Mouse (Mus musculus) heart, postnatal 4 days (tissue): ENCODE results near the gene Olfr1347. TPM values are rescaled to one million over a fixed set of nuclear protein-coding genes. Genes with fewer than 3 reads are reported as not detected.
"Not testable (repeated sequence)": the region's sequence is repeated elsewhere in the genome, so short reads cannot be mapped to it uniquely, and the experiment has no call there.

ENCODE experiments used
- DNase-seq: peaks from one replicate; pipeline ENCODE4 v3.0.0; 2021
- total RNA-seq, 2 experiments: library from RNA; stranded (reverse); gene quantifications; 2 replicates each; pipeline ENCODE4 v1.2.3; 2021

Olfr1347 gene
- total RNA-seq = not detected

DNA sequence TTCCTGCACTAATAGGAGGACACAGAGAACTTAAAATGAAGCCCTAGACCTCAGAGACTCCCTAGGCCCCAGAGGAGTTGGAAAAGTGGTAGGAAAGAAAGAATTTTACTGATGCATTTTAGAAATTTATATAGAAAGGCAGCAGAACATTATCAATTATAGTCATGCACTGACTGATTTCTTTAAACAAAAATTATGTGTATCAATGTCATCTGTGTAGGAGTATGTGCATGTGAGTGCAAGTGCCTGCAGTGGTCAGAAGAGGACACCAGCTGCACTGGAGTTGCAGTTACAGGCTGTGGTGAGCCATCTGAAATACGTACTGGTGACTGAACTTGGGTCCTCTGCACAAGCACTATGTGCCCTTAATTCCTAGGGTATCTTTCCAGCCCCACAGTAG, at the start of gene Olfr1347:
Gene Olfr1347, minus strand, starts transcription at position 101 of the 400 bp plus-strand sequence.
- DNase-seq = no peak

DNA sequence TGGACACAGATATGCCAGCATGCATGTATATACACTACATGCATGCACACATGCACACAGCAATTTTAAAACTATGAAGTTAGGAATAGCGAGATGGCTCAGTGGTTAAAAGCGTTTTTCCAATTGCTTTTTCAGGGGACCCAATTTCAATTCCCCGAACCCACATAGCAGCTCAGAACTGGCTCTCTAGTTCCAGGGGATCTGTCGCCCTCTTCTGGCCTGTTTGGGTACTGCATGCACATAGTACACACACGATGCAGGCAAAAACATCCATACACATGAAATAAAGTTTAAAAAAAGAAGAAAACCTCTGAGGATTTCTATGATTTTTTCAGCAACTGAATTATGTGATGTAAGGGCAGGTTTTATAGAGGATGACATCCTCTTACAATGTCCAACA, 26.6 kb upstream of the Olfr1347 start:
- DNase-seq = no peak

DNA sequence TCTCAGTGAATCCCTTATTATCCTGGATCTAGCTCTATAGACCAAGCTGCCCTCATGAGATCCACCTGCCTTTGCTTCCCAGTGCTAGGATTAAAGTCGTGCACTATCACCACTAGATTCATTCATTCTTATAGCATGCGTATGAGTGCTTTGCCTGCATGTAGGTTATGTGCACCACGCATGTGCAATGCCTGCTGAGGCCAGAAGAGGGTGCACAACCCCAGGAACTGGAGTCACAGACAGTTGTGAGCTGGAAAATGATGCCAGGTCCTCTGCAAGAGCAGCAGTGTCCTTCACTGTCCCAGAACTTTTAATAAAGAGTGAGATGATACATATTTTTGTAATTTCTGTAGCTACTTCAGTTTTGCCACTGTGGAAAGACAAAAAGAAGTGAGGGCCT, 25.4 kb upstream of the Olfr1347 start:
- DNase-seq = no peak

DNA sequence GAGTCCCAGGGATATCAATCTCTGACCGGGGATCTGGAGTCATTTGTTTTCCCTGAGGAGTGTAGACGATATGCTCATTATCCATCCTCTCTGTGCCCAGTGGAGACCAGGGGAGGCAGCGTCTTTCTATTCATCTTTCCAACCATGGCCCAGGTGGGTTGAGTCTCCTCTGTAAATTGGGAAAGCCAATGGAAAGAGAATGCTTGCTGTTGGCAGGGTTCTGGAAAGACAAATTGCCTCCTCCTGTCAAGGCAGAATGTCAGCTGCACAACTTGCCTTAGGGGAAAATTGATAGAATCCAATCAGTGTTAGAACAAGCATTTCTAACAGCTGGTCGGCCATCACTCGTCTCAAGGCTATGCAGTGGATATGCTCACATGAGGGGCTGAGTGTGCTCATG, 23.3 kb upstream of the Olfr1347 start, which contains the start of gene Olfr1349:
Gene Olfr1349, minus strand, starts transcription at position 101 of the 400 bp plus-strand sequence.
- DNase-seq = no peak

DNA sequence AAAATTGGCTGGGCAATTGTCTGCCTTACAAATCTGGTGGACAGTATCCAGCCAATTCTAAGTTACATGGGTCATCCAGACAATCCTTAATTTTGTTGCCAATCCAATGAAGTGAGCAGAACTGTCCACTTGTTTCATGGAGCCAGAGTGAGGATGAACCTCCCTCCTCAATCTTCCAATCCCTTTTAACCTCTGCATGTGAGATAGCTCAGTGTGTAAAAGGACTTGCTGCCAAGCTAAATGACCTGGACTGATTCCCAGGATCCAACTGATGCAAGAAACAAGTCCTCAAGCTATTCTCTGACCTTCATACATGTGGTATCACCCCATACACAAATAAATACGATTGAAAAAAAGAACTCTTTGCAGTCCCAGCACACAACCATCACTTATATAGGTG, 22.1 kb upstream of the Olfr1347 start:
- DNase-seq = no peak

DNA sequence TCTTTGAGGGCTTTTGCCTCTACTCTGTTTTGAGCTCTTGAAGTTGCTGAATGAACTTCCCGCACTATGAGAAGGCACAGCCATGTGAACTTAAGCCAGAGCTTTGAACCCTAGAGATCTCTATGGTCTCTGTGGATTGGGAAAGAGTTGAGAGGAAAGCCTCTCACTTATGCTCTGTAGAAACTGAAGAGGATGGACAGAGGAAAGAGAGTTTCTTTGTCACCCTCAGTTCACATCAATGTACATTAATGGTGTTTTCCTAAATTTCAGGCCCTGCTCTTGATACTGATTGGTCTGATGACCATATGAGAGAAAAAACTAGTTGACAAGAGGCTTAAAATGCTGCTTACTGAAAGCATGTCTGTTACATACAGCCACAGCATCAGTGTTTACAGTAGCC, 9.1 kb upstream of the Olfr1347 start, which contains the start of gene Olfr1348:
Gene Olfr1348, minus strand, starts transcription at position 101 of the 400 bp plus-strand sequence.
- DNase-seq = no peak

DNA sequence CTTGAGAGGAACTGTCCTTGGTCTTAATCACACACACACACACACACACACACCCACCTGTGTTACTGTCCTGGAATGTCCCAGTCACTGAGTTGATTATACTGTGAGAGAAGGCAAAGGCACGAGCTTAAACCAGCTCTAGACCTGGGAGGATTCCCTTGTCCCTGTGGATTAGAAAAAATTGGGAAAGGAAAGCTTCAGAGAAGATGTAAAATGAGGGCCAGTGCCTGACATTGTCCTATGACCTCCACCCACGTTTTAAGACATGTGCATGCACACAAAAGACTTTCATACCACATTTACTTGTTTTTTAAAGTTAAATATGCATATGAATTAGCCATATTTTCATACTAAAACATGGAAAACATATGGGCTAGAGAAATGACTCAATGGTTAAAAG, 12.7 kb downstream of the Olfr1347 start, which contains the start of gene Olfr5:
Gene Olfr5, minus strand, starts transcription at position 101 of the 400 bp plus-strand sequence.
- DNase-seq = no peak

DNA sequence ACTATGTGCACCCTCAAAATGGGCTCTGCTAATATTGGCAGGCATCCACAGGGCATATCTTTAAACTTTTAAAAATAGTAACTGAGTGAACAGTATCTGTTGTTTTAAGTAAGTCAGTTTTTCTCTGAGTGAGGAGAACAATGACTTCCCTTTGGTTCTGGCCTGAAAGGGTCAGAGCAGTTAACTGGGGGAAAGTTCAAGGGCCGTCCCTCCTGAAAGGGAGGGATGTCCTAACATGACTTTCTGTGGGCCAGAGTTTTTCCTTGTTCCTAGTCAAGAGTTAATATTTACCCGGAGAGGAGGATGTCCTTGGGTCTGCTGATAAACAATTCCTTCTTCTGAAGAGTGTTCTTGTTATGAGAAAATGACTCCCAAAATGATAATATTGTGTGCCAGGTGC, 21.9 kb downstream of the Olfr1347 start:
- not testable (repeated sequence) for DNase-seq

DNA sequence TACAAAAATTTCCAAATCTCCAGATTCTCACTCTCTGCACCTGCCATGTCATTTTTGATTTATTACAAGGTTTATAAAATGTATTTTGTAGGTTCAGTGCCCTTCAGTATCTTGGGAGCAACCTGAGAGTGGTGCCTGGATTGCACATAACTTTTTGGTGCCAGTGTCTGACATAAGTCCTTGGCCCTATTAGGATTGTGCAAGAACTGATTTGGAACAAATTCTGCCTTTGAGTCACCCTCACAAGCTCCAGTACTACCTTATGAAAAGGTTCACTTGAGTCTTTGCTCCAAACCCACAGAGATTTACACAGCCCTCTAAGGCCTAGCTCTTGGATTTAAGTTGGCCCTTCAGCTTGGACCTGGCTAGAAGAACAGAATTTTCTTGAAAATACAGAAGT, 32.6 kb downstream of the Olfr1347 start, which contains the start of gene Olfr1346:
Gene Olfr1346, plus strand, starts transcription at position 151 of the 400 bp plus-strand sequence.
- no peak for DNase-seq

DNA sequence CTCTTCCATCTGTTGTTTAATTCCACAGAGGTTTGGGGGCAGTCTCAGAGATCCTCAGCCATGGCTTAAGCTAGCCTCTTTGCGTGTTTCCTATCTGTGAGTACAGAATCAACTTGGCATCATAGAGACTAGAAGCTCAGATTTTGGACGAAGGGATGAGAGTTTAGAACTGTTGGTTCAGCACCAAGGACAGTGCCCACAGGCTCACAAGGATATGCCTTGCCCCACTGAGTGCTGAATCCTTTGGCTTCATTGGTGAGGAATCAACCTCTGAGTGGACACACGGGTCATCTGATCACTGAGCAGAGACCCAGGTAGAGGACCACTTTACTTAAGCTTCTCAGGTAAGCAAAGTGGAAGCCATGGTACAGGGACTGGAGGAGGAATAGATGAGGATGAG, 43.2 kb downstream of the Olfr1347 start:
- DNase-seq = no peak

DNA sequence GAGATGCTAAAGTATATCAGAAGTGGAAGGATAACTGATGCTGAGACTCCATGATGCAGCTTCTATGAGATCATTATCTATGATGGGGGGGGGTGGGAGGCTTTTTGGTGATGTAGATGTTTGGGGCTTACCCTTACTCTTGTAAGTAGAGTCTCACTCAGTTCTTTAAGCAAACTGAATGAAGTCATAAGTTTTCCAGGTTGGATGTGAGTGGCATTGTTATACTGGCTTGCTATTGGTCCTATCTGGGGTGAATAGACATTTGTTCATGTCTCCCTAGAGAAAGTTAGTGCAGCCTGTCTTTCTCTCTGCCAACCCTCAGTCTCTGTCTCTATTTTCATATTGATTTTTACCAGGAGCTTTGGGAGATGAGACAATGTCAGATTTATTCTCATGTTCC, 43.7 kb downstream of the Olfr1347 start, which contains the start of gene Olfr1336:
Gene Olfr1336, plus strand, starts transcription at position 301 of the 400 bp plus-strand sequence.
- no peak for DNase-seq

DNA sequence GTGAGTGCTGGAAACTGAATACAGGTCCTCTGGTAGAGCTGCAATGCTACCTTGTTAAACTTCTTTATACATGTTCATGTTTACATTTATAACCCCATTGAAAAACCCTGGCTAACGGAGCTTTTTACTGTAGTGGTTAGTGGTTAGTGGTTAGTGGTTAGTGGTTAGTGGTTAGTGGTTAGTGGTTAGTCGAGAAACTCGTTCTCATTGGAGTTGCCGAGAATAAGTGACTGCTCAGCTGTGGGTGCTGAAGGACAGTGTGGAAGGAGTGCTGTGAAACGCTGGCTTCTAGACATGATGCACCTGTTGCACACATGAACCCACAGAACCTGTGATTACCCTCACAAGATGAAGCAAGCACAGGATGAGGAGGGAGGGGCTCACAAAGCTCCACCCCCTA, 51.8 kb downstream of the Olfr1347 start:
- DNase-seq = no peak

DNA sequence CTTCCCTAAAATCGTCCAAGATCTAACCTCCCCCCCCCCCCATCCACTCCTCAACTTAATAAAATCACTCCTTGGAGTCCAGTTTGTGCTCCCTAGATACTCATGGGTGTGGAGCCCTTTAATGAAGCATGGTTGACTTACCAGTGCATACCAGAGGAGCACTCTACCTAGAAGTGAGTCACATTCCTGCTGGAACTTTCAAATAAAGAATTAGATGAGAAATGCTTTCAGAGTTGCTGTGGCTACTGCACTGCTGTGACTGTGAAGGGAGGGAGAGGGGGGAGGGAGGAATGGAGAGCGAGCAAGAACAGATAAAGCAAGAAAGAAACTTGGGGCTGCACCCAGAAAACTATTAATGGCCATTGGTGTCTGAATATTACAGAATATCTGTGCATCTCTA, 58.4 kb downstream of the Olfr1347 start:
- no peak for DNase-seq

DNA sequence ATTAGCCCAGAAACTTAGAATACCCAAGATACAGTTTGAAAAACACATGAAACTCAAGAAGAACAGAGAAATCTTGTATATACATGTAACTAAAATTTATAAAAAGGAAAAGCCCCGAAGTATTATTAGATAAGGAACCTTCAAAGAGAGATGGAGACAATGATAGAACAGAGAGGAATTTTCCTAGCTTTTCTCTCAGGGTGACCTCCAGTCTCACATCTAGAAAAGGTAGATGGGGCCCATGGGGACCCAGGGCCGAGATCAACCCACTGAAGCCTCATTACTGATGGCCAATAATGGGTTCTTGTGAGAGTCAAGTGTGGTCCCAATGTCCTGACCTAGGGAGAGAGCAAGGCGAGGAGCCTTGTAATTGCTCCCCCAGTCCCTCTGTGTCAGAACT, 61.2 kb downstream of the Olfr1347 start, which contains the start of gene Olfr1344:
Gene Olfr1344, plus strand, starts transcription at position 301 of the 400 bp plus-strand sequence.
- DNase-seq = no peak

Other genes starting within 250 kb of the Olfr1347 start
- gene Epp13, start 247.0 kb downstream of the Olfr1347 start, total RNA-seq = not detected
- gene Zfp667, start 213.2 kb downstream of the Olfr1347 start, total RNA-seq = 1 to 10 TPM; 1.5 to 1.9 TPM
- 1 to 10 TPM; 1.8 to 2.5 TPM for gene Zfp583, start 168.5 kb downstream of the Olfr1347 start, total RNA-seq
- gene Gm3854, start 156.0 kb downstream of the Olfr1347 start, total RNA-seq = under 1 TPM; 0.24 to 0.38 TPM
- gene Zfp78, start 136.5 kb downstream of the Olfr1347 start, total RNA-seq = 1 to 10 TPM; 1.5 to 2.4 TPM
- 1 to 10 TPM; 6.3 to 8.3 TPM for gene Zfp28, start 116.5 kb downstream of the Olfr1347 start, total RNA-seq
- gene Smim17, start 101.0 kb downstream of the Olfr1347 start, total RNA-seq = not detected
- gene Gm20715, start 89.5 kb downstream of the Olfr1347 start, total RNA-seq = not detected
- gene Olfr1344, start 61.1 kb downstream of the Olfr1347 start, total RNA-seq = not detected
- not detected for gene Olfr1336, start 43.6 kb downstream of the Olfr1347 start, total RNA-seq
- not detected for gene Olfr1346, start 32.7 kb downstream of the Olfr1347 start, total RNA-seq
- not detected for gene Olfr5, start 12.8 kb downstream of the Olfr1347 start, total RNA-seq
- not detected for gene Olfr1348, start 9.0 kb upstream of the Olfr1347 start, total RNA-seq
- not detected for gene Olfr1349, start 23.2 kb upstream of the Olfr1347 start, total RNA-seq
- gene Olfr1350, start 65.1 kb upstream of the Olfr1347 start, total RNA-seq = not detected
- 10 to 100 TPM; 20.6 to 20.8 TPM for gene Zim1, start 196.7 kb upstream of the Olfr1347 start, total RNA-seq
- 10 to 100 TPM; 69.5 to 75.3 TPM for gene Peg3, start 230.7 kb upstream of the Olfr1347 start, total RNA-seq
- 1 to 10 TPM; 4.5 to 4.6 TPM for gene Usp29, start 230.8 kb upstream of the Olfr1347 start, total RNA-seq